Mouse (Mus musculus): Measurements from ENCODE around the gene Adipor1.

GRCm38 (mm10) chr1:134450201-134450600 lies 35.0 kb downstream of the Adipor1 start:
- TF ChIP-seq CTCF (IDR thresholded peaks at IDR 0.05; ENCODE audit: low read depth, low read length) (no peak), POLR2A (IDR thresholded peaks at IDR 0.05; ENCODE audit: borderline replicate concordance, low read depth, low read length) (no peak)
